Mouse (Mus musculus): ENCODE data around the gene Capn10.

- TF ChIP-seq POLR2A (IDR thresholded peaks at IDR 0.05; ENCODE audit: low read depth, low read length) (no peak), CTCF (IDR thresholded peaks at IDR 0.05; ENCODE audit: extremely low read depth, insufficient read length, insufficient replicate concordance, low read depth, low read length) (no peak)
Observed at GRCm38 (mm10) chr1:92933611-92934010, 565 bp upstream of the Capn10 start.

Measured in small intestine, adult 2 months (tissue).